Mouse (Mus musculus) urinary bladder, postnatal 25 days (tissue): ENCODE measurements around the gene Psmd14.
A peak's percentile ranks its signal among the peaks of the same experiment; 100 is the strongest.

Experiments
- DNase-seq: peaks from one replicate; pipeline ENCODE4 v3.0.0; 2022; ENCODE audit warnings: low spot score

The Psmd14 gene

DNA sequence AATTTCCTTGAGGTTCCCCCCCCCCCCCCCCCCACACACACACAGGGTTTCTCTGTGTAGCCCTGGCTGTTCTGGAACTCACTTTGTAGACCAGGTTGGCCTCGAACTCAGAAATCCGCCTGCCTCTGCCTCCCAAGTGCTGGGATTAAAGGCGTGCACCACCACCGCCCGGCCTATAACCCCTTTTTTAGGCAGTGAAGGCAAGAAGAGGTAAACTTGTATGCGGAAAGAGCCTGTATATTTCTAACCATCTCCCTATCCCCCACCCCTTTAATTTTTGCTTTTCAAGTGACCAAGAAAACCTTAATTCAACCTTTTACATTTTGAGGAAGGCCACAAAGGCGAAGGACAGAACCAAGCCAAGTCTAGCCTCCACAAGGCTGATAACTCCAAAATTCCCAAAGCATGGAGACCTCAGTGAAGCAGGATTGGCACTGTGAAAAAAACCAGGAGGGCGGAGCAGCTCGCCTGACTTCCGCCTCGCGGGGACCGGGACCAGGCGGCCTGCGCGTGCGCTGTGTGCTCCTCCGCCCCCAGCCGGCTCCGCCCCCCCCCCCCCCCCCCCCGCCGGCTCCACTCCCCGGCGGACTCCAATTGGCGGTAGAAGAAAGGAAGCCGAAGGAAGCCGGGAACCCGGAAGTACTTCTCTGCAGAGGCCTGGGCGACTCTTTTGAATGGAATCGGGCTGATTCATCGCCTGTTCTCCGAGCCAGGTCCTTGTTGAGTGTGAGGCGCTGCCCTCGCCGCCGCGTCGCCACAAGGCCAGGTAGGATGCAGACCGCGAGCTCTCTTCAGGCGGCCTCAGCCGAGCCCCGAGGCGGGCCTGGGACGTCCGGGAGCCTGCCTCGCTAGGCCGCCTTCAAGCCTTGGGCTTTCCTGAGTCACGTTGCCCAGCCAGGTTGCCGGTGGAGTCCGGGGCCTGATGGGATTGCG is at the start of gene Psmd14:
Psmd14 (plus strand) TSS at position 587 of the 933 bp plus-strand sequence.
- peak; percentile 82 for DNase-seq

GRCm38 (mm10) chr2:61662833-61663232 is 48.7 kb upstream of the Psmd14 start:
- DNase-seq: no peak

DNA sequence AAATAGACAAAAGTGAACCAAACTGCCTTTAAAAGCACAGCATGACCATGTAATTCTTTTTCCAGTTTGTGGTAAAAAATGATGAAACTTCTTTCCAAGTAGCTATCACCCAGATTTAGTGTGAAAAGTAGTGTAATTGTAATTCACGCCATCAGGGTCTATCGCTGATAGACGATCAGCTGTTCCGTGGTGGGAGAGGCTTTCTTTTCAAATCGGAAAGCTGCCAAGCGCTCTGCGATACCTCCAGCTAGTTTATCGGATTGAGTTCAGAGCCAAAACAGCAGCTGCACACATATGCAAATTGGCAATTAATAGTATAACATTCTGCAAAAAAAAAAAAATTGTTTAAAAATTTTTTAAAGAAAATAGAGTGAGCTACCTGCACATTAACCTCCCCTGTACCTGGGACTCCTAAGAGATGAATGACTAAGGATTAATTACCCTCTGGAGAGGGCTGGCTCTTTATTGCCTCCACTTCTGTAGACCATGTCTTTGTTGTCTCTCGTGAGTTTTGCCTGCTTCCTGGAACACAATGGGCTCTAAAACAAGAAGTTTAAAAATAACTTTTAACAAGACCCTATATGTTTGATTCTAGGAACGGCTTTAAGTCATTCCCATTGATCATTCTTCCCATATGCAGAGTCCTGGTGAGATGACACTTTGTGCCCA is 47.8 kb upstream of the Psmd14 start:
- DNase-seq: no peak

DNA sequence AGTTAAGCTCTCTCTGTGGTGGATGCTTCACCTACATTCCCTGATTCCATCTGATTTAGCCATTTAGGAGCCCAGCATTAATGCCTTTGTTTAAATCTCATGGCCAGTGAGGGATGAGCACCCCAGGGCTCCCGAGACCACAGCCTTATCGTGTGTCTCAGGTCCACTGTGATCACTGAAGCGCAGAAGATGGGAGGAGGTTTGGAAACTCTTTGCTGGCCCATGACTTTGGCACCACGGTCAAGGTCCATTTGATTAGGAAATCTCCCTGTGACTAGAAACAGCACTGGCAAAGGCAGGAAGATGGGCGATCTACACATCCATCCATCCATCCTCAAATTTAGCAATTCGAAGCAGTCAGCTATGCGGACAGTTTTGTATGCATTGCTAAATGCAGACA is 44.1 kb upstream of the Psmd14 start:
- DNase-seq: no peak

DNA sequence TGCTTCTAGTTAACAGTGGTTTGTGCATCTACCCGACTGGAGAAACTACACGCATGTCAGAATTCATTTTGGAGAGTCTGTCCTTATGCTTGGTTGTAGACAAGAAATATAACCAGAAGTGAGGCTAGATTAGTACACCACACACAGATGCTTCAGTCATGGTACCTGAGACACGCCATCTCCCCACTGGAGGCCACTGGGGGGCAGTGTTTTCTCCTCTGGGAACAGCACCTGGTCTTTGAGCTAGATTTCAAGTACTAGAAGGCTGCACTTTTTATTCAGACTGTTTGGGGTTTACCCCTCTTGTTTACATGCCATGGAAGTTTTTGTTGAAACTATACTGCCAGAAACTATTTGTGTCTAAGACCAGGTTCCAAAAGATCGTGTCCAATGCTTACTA is 43.2 kb upstream of the Psmd14 start:
- DNase-seq: peak; percentile 44

DNA sequence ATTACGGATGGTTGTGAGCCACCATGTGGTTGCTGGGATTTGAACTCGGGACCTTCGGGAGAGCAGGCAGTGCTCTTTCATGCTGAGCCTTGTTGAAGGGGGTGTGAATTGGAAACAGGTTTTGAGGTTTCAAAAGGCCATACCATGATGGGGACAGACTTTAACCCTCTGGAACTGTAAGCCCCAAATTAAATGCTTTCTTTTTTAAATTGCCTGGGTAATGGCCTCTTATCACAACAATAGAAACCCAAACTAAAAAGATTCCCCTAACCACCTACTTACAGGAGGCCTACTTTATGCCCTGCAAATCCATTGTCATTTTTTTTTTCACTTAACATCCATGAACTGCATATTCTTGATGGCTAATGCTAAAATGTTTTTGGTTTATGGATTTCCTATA is 36.9 kb upstream of the Psmd14 start:
- DNase-seq: no peak

DNA sequence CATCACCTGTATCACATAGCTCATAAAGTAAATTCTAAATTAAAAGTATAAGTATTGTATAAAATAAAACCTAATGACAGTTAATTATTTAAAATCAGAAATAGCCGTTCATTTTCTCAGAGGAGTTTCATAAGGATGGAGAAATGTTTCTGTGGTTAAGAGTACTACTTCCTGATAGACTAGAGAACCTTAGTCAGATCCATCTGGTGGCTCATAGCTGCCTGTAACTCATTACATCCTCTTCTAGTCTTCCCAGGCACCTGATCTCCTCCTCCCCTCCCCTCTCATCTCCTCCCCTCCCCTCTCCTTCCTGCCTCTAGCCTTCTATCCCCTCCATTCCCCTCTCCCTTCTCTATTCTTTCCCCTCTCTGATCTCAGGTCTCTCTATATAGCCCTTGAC is 29.9 kb upstream of the Psmd14 start:
- DNase-seq: no peak

- no peak for DNase-seq
These were observed 25.0 kb upstream of the Psmd14 start for GRCm38 (mm10) chr2:61686533-61686932.

DNA sequence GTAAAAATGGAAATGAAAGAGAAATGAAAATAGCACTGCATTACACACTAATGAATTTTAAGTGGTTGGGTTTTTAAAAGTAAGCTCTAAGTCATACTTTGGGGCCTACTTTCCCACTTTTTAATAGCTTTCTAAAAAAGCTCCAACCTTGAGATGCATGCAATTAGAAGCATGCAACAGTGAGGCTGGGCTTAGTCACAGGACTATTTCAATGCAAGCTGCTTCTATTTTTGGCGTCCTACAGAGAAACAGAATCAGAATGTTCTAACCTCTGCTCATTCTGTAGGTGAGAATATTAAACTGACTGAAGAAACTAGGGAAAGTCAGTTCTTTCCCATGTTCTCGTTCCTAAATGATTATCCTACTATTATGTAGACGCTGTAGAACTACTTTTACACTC is 22.4 kb upstream of the Psmd14 start:
- DNase-seq: no peak

GRCm38 (mm10) chr2:61709570-61709969 is 1.9 kb upstream of the Psmd14 start:
- DNase-seq: no peak

GRCm38 (mm10) chr2:61712526-61712925 is 1.0 kb downstream of the Psmd14 start:
- no peak for DNase-seq

DNA sequence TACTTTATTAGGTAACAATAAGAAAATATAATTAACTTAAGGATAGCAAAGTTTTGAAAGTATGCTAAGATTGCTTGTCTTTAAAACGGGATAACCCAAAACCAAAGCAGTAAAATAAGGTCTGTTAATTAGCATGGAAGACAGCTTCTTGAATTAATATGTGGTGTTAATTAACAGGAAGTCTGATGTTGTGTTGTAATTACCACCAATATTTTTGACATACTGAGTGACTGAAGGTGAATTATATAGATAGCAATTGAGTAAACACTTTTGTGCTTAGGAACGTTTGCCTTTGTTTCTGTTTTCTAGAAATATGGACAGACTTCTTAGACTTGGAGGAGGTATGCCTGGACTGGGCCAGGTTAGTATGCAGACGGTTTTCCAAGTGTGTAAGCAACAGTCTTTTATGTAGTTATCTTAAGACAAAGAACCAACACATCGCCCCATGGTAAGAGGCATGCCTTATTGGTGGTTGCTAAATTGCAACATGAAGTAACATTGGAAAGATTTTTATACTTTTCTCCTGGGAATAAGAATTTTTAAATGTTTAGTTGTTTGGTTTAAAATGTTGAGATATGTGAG is 11.0 kb downstream of the Psmd14 start:
- no peak for DNase-seq

DNA sequence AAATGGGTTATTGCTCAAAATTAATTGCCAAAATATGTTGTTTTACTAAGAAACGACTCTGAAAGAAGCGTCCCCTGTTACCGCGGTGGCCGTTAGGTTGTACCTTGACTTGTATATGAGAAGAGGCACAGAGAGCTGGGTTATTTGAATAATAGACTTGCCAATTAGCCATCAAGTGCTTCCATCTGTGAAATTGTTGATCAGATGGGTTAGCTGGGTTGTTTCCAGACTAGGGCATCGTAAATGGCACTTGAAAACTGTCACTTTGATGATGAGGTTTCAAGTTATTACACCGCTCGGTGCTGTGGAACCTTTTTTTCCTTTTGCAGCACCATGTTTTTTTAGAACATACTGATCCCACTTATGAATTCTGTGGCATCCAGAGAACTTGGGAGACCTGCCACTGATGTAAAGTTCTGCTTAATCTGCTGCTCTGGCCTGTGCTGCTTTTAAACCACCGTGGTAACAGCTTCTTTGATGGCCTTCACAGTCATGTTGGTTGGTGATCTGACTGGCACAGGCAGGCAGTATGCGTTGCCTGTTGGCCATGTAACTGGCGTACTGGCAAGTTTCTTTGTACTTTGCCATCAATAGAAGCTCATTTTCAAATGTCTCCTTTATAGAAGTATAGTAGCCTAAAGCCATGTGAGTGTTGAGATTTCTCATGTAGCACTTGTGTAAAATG is 21.4 kb downstream of the Psmd14 start:
- no peak for DNase-seq

DNA sequence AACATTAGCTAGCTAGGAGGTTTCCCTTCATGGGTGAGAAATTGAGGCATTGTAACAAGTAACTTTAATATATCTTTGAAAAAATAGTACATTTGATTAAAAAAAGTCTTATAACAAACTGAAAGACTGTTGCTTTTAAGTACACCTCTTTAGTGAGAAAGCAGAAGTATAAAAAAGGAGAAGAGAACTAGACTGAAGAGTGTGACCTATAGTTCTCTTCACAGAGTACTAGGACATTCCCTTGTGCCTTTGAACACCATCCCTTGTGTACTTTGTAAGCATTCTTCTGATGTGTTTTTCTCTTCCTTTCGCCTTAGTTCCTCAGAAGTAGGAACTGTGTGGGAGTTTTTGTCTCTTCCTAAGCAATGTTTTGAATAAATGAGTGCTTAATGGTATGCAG is 22.7 kb downstream of the Psmd14 start:
- DNase-seq: no peak

DNA sequence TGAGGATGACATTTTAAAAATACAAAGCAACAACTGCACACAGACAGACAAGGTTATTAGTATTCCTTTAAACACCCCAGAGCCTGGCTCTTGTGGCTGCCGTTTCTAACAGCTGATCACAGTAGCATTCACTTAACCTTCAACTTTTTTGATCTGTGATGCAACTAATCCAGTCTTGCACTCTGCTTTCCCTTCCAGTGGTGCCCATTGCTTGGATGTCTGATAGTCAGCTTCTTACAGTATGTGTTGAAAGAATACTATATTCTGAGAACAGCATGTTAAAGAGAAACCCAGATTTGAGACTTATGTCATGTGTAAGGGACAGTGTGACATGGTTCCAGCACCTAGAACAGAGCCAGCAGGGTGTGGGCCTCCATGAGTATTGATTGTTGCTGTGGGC is 34.6 kb downstream of the Psmd14 start:
- no peak for DNase-seq

- DNase-seq: no peak
These were observed 35.1 kb downstream of the Psmd14 start for GRCm38 (mm10) chr2:61746580-61746979.

- no peak for DNase-seq
These were observed 35.9 kb downstream of the Psmd14 start for GRCm38 (mm10) chr2:61747411-61747810.

DNA sequence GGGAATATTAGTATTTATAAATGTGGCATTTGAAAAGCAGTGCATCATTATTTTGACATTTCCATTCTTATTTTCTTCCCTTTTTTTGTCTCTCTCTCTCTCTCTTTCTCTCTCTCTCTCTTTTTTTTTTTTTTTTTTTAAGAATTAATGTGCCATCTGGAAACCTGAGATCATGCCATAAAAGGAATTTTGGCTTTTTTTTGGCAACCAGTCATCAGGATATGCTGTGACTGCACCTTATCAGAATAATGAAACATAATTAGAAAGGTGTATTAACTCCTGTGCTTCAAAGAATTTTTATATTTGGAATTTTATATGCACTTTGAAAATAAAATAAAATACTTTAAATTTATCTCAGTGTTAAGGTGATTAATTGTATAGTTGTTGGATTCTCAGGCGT is 39.2 kb downstream of the Psmd14 start:
- no peak for DNase-seq

DNA sequence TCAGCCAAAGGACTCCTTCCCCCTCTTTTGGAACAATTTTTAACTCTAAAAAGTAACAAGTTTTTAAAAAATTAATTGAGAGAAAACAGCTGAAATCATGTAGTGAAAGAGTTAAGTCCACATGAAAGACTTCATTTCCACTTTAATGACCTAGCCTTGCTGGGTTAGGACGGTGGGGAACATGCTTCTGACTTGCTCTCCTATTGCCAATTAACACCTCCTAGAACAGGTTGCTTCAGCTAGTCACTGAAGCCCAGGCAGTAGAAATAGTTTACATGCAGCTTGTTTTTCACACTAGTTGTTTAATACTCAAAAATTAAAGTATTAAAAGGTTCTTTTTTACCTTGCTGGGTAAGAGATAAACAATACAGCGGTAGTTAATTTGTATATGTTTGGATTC is 39.8 kb downstream of the Psmd14 start:
- DNase-seq: no peak

DNA sequence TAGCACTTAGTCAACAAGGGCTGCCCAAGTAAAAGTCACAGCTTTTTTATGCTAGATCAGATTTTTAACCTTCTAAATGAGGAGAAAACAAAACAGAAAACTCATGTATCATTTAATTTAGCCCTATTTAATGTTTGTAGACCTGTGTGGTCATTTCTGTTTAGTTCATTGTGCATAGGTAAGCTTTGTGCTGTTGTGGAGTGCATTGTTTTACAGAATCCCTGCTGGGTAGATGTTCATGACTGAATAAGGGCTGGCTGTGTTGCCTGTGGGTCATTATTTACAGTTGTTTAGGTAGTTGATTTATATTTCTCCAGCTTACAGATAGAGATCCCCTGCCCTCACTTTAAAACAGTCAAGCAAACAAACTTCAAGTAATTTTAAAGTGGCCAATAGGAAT is 40.9 kb downstream of the Psmd14 start:
- DNase-seq: no peak

DNA sequence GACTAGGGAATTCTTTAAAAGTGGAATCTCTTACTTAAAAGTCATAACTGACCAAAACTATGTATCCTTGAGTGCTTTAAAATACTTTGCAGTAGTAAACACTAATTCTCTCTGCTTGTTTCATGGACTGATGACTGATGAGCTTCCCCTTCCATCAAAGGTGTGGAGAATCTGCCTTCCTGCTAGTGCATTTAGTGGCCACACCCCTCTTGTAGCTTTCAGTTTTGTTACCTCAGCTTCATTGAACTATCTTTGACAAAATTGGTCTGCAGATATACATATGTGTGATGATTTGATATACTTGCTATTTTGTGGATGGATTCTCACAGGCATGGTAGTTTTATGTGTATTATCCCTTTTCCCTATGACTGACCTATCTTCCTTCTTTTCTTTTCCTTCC is 43.5 kb downstream of the Psmd14 start:
- DNase-seq: no peak

DNA sequence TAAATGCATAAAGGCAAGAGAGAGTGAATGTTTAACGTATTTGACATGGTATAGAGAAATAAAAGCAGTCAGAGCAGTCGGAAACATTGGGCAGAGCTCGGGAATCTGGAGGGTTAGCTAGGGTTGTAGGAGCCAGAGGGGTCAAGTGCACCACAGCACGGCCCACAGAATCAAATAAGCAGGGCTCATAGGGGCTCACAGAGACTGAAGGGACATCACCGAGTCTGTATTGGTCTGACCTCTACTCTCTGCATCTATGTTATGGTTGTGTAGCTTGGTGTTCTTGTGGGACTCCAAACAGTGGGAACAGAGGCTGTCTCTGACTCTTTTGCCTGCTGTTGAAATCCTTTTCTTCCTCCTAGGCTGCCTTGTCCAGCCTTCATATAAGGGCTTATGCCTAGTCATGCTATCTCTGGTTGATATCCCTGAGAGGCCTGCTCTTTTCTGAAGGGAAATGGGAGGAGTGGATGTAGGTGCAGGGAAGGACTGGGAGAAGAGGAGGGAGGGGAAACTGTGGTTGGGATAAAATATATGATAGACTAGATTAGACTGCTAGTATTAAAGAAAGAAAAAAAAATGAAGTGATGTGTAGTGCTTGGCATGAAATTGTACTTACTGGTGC is 47.9 kb downstream of the Psmd14 start:
- no peak for DNase-seq
